Mouse (Mus musculus): ENCODE data around the gene Mvb12a.

The Mvb12a gene

DNA sequence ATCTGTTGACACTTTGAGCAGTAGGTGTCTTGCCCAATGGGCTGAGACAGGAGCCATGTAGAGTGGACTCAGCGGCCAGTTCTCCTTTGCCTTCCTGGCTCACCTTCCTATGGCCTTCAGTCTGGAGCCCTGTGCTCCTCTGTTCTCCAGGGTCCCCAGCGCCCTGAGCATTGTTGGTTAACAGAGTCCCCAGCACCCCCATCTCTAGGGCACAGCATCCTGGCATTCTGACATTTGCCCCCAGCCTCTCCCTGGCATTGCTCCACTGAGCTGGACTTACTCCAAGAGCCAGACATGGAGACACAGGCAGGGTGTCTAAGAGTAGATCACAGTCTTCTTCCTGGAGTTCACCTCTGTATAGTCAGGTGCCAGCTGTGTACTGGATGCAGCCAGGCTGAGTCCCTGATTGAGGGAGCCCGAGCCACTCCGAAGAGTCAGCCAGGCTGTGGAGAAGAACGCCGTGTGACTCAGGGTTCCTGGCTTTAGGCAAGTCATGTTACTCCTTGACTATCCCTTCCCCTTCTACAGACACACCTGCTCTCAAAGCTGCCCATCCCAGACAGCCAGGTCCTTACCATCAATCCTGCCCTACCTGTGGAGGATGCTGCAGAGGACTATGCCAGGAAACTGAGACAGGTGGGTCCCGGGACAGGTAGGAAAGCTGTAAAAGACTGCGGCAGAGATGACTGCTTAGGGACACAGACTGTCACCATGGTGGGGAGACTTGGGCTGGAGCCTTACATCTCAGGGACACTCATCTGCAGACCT, 51.0 kb downstream of the Mvb12a start:
- no peak for DNase-seq (ENCODE audit: low read depth)

DNA sequence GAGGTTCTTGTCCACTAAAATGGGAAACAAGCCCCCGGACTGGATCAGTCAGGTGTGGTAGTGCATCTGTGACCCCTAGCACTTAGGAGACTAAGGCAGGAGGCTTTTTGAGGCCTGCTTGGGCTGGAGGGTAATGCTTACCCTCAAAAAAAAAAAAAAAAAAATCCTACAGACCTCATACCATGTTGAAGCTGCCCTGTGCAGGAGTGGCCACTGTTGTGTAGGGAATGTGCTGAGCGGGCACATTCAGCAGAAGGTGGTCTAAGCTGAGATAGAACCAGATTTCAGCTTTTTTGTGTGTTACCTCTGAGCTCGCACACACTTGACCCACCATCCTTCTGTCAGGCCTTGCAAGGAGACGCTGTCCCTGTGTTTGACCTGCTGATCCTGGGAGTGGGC, 51.6 kb downstream of the Mvb12a start:
- DNase-seq (ENCODE audit: low read depth): no peak

DNA sequence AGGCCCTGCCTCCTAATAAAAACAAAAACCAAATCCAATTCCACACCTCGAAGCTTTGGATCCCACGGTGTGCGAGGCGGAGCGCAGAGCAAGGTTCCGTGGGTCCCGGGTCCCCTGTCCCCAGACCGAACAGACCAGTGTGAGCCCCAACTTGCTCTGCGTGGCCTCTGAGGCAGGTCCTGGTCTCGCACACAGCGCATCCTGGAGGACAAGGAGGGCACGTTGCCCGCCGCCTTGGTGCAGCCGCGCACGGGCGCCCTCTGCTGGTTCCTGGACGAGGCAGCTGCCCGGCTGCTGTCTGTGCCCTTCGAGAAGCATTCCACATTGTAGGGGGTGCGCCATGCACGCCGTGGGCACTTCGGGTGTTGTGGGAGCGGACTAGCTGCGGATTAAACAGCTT, 53.1 kb downstream of the Mvb12a start:
- DNase-seq (ENCODE audit: low read depth): peak; percentile 82

DNA sequence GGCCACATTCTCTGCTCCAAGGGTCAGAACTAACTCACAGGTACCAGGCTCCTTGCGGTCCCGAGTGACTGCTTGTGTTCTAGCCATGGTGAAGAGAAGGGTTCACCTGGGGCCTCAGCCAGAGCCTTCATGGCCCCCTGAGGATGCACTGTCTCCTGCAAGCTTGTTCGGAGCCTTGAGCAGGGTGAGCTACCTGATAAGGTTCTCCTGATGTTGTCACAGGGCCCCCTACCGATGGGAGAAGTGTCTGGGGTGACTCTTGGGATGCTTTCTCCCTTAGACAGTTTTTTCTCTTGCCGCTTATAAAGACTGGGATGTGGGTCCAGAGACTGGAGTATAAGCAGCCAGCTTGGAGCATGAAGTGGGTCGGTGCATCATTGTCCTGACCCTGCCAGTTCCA, 53.7 kb downstream of the Mvb12a start:
- no peak for DNase-seq (ENCODE audit: low read depth)

DNA sequence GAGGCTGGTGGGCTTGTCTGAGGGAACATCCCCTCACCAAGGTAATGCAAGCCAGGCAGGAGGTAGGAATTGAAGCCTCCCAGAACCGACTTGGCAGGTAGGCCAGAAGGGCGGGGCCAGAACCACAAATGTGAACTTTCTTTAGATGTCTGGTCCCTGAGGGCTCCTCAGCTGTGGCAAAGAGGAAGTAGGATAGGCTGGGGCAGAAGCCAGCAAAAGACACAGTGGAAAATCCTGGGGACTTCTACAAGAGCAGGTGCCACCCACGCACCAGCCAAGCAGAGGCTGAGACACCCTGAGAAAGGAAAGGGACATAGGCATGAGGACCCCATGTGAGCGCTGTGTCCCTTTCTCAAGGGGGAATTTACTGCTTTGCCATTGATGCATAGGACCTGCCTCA, 54.1 kb downstream of the Mvb12a start:
- DNase-seq (ENCODE audit: low read depth): no peak

DNA sequence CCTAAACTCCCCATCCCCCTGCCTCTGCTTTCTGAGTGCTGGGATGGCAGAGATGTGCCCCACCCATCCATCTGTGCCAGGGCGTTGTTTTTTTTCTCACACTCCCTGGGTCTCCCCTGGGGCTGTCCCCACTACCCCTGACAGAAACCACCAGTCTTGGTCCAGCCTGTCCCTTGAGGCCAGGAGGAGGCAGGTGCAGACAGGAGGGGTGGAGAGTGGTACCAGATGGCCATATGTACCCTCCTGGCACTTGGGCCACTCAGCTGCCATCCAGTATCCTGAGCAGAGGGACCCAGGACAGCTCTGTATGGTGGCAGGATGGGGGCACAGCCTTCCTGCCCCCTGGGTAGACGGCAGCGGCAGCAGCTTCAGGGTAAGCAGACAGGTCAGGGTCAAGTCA, 54.7 kb downstream of the Mvb12a start, which contains the start of gene Fam129c:
Fam129c (plus strand) TSS at position 198 of the 400 bp plus-strand sequence.
- no peak for DNase-seq (ENCODE audit: low read depth)
